Mouse (Mus musculus): ENCODE data around the gene Thrsp.
"Not testable (repeated sequence)": the region's sequence is repeated elsewhere in the genome, so short reads cannot be mapped to it uniquely, and the experiment has no call there.

Gene Thrsp

GRCm38 (mm10) chr7:97416906-97417777, at the start of gene Thrsp:
Gene Thrsp, minus strand, starts transcription at chr7:97417730.
- peak; percentile 22 for DNase-seq (ENCODE audit: low read depth)

DNA sequence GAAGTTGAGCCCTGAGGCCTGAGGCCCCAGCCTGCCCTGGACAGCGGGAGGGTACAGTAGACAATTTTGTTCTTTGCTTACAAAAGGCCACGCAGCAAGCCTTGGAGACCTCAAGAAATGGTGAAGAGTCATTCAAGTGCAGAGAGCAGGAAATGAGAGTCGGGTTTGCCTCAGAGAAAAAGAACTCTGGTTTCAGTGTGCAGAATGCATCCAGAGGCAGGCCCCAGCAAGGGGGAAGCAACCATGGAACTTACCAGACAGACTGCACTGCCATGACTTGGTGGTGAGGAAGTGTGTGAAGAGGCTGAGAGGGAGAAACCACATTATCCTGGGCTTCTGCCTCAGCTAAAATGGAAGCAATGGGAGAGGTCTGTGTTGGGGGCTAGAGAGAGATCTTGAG, 38.0 kb upstream of the Thrsp start:
- DNase-seq (ENCODE audit: low read depth), result no peak

DNA sequence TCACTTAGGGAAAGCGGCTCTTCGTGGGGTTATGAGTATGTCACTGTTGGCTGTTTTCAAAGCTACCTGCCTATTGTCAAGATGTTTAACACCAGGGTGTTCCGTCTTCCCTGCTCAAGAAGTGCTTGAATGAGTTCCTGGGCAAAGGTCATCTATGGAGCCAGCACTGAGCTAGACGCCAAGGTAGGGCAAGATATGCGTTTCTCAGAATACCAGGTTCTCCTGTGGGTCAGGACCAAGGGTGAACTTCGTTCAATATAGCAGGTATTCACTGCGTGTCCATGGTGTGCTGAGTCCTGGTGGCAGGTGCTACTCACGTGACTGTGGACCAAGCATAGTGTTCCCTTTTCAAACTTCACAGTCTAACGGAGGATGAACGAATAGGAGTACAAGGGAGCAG, 37.3 kb upstream of the Thrsp start:
- no peak for DNase-seq (ENCODE audit: low read depth)

DNA sequence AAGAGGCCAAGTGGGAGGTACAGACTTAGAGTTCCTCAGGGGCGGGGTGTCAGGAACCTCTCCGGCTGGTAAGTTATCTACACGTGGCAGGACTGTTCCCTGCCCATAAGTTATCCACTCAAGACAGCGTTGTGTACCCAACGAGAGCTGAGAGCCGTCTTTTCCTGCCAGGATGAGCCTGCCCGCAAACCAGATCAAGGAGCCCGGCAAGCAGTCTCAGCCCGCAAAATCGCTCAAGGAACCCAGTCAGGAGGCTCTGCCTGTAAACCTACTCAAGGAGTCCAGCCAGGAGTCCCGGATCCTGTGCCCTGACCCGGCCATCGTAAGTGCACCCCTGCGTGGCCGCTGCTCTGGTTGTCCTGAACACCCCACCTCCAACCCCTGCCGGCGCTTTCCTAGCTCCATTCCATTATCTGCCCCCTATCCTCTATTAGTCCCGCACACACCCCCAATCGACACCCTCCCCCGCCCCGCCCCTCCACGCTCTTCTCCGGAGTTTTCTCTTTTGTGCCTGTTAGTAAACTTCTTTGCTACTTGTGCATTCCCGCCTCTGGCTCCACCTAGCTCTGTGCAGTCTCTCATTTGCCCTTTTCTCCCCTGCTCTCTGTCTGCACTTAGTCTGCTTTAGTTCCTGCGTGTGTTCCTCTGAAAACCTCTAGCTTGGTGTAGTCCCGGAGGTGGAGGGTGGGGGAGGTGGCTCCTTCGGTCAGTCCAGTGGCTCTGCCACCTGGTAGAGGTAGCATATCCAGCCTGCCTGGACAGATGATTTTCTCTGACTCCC, 35.8 kb upstream of the Thrsp start:
- DNase-seq (ENCODE audit: low read depth), result peak; percentile 49

GRCm38 (mm10) chr7:97452196-97452595, 34.7 kb upstream of the Thrsp start:
- peak; percentile 32 for DNase-seq (ENCODE audit: low read depth)

DNA sequence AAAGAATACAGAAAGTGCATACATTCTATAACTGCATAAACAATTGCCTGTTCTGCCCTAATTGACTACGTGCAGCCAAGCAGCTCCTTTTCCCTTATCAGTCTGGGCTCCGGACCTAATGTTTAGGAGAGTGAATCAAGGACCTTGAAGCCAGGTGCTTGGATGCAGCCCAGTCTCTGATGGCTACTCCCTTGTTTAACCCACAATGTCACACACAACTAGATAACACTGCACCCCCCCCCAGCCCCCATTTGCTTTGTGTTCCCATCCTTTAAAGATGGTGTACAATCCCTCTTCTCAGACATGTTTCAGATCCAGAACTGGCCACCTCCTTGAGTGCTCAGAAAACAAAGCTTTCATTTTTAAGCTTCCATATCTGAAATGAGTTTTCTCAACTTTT, 33.5 kb upstream of the Thrsp start, which contains the start of gene Kctd14:
TSS of gene Kctd14 (plus strand) at position 301 of the 400 bp plus-strand sequence.
- not testable (repeated sequence) for DNase-seq (ENCODE audit: low read depth)

DNA sequence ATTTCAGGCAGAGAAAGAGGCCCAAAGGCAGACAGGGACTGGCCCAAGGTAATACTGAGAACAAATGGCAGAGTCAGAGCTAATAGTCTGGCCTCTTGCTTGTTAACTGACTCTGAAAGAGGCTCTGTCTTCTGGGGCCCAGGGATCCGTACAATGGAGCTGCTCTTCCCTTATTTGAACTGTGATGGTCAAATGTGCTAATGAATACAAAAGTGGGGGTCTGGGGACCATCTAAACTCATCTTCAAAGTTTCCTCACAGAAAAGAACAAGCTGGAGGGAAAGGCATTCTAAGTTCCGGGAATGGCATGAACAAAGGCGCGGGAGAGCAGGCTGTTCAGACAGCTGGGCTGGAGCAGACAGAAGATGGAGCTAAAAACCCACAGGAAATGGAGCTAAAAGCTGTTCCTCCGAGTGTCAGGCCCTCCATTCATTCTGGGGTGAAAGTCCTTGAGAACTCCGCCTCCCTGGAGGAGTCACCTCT, 29.6 kb upstream of the Thrsp start:
- DNase-seq (ENCODE audit: low read depth), result peak; percentile 40

- peak; percentile 26 for DNase-seq (ENCODE audit: low read depth)
Observed at GRCm38 (mm10) chr7:97446171-97446925, 28.8 kb upstream of the Thrsp start.

DNA sequence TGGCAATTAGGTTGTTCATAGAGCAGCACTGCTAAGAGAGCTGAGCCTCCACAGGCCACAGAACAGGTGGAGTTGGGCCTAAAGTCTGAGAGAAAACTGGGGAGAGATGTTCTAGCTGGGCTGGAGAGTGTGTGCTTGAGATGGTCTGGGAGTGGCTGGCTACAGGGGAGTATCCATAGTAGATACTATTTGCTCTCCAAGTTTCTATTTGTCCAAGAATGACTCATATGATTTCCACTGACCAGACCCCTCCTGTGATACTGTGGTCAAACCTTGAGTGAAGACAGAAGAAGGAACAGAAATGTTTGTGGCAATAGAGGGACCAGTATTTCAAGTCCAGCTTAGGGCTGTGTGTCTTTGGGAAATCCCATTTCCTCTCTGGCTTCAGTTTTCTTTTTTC, 21.5 kb upstream of the Thrsp start:
- peak; percentile 38 for DNase-seq (ENCODE audit: low read depth)

DNA sequence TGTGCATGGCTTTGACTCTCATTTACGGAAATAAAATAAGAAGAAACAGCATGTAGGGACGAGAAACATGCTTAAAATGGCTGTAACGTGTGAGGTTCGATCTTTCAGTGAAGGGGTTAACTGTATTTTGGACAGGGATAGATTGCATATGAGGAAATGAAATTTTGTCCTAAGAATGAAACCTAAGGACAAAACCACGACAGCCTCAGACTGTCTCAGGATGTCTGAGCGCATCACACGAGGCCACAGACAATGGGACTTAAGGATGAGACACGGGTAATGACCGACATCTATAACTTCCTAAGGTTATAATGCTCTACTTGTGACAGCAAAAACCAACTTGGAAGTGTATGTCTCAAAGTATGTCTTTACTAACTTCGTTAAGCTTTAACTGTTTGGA, 17.0 kb upstream of the Thrsp start:
- no peak for DNase-seq (ENCODE audit: low read depth)

- DNase-seq (ENCODE audit: low read depth), result not testable (repeated sequence)
Observed at GRCm38 (mm10) chr7:97433517-97433916, 16.0 kb upstream of the Thrsp start.

GRCm38 (mm10) chr7:97429705-97430104, 12.2 kb upstream of the Thrsp start:
- DNase-seq (ENCODE audit: low read depth), result no peak

- no peak for DNase-seq (ENCODE audit: low read depth)
Observed at GRCm38 (mm10) chr7:97427778-97428420, 10.4 kb upstream of the Thrsp start.

GRCm38 (mm10) chr7:97427296-97427695, 9.8 kb upstream of the Thrsp start:
- DNase-seq (ENCODE audit: low read depth), result no peak

DNA sequence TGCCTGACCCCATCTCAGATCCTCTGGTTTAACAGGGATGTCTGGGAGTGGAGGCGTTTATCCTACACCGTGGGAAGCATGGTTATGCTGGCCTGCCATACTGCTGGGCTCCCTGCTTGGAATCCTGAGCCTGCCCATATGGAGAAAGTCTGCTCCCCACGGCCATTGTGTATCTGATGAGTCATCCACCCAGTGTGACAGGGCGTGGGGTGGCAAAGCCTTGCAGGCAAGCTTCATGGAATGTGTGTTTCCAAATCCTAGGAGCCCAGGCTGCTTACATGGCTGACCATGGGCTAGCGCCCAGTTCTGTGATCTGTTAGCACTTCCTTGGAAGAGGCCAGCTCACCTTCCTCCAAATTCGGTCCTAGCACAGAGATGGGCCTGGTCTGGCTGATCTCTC, 9.0 kb upstream of the Thrsp start:
- DNase-seq (ENCODE audit: low read depth), result no peak

GRCm38 (mm10) chr7:97424621-97425245, 7.2 kb upstream of the Thrsp start:
- DNase-seq (ENCODE audit: low read depth), result peak; percentile 80

DNA sequence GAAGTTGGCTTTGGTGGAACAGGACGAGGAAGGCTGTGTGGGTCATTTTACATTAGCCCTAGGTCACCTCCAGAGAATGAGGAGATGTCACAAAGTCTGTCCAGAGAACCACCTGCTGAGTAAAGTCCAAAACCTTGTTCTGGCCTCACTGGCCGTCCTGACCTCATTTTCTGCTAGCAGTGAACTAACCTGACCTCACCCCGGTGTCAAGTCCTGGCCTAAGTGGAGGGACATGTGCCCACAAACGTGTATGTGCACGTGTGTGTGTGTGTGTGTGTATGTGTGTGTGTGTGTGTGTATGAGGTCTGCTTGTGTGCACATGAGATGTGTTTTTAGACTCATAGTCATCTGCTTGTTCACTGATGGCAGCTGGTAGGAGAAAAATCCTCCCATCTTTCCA, 6.2 kb upstream of the Thrsp start:
- DNase-seq (ENCODE audit: low read depth), result no peak

DNA sequence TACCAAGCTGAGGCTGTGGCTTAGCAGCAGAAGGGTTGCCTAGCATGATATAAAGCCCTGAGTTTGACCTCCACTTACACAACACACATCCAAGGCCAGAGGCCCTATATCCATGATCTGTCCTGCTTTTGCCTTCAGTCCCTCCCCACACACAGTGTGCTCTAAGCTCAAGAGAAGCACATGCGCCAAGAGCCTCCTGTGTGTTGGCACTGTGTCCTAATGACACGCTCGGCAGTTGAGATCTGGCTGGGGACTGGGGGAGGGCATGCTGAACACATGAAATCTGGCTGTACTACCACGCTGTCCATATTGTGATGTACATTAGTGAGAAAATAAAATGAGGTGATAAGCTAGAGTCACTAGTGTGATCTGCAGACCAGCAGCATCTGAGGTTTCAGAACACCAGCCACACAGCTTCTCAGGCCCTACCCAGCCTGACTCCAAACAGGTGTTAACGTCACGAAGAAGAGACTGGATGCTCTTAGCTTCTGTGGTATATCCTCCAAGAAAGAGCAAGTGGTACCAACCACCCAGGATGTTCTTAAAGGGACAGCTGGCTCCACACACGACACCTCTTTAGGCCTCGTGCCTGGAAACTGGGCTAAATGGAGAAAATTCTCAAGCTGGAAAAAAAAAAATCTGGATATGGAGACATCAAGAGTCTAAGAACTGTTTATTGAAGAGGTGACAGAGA, 3.6 kb upstream of the Thrsp start:
- no peak for DNase-seq (ENCODE audit: low read depth)

DNA sequence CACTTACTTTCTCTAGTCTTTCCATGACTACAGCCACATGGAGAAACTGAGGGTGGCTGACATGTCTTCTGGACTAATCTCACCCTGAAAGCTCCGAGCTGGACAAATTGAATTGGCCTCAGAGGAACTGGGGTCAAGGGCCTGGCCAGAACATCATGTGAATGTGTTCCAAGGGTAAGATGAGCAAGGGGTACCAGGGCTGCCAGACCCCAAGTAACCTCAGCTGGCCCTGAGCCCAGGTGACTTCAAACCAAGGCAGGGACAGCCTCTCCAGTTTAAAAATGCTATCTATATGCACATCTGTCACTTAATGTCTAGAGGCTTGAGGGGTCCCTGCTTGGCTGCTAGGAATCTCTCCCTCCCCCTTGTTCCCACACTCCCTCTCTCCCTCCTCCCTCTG, 2.9 kb upstream of the Thrsp start:
- DNase-seq (ENCODE audit: low read depth), result no peak

DNA sequence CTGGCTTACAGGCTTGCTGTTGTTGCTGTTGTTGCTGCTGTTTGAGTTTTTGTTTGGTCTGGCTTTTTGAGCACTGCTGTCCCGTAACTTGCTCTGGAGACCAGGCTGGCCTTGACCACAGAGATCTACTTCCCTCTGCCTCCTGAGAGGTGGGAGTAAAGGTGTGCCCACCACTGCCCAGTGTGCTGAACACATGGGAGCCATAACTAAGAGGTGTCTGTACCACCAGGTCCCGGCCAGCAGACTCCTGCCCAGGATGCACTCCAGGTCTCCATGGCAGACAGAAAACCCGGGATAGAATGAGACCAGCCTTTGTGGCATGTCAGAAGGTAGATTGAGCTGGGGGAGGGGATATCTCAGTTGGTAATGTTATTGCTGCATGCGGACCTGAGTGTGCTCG, 1.6 kb upstream of the Thrsp start:
- DNase-seq (ENCODE audit: low read depth), result no peak

DNA sequence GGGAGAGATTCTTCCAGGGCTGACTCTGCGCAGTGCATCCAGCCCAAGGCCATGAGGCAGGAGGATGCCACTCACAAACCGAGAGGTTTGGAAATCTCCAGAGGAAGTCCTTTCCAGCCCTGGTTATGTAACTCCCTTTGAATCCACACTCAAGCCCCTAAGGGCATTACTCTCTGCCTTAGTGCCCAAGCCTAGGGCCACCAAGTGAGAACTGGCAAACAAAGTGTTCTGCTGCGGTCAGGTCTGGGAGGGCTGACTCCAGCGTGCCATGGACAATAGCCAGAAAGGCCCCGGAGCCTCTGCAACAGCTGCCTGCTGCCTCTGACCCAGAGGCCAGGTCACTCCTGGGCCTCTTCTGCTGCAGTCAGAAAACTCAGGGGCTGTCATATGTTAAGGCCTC, 1.2 kb upstream of the Thrsp start:
- DNase-seq (ENCODE audit: low read depth), result no peak

Measured in 416B (cell line).